27 mouse cellular contexts compared by ENCODE assay signal in the genomic region with DNA sequence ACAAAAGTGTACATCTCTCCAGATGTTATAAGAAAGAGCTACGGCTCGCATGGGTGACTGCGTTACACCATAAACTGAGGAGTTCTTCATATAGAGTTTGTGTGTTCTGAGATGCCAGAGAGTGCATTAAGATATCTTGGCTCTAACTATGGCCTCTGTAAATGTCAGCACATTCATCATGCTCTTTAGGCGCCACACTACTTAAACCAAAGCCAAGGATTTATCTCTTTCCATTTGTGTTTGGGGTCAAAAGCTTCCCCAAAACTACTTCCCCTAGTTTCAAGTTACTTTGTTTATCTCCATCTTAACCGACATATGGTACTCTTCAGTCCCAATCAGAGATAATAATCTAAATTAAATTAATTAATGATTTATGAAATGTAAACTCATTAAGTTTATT.
DNase-seq lines count a peak whose midpoint lies in the region; ATAC-seq and TF ChIP-seq lines count a peak whose summit lies in the region.
"Had no signal": no experiment of that assay in that cellular context is flagged by ENCODE, and none has a peak within 500 bp of the region (broad histone marks: within the 10 kb centered on the region; RNA-seq: fewer than 3 reads in every experiment).

No protein-coding gene starts in this region.

- H3K4me1 ChIP-seq in kidney, postnatal 0 days (replicated peaks; ENCODE audit: insufficient read depth, low read length) = no peaks in the 10 kb centered on the region; the same call in 1 of the 2 replicates
- peaks cover 6% of the 10 kb centered on the region; the same call in 1 of the 2 replicates for H3K4me1 ChIP-seq in lung, embryonic 16.5 days (replicated peaks; ENCODE audit: control insufficient read depth, insufficient read depth, low read length)
- H3K4me1 ChIP-seq: forebrain, embryonic 12.5 days; forebrain, embryonic 15.5 days had no signal

- no peak overlapping the region for H3K27ac ChIP-seq in kidney, postnatal 0 days
- H3K27ac ChIP-seq in lung, embryonic 16.5 days (ENCODE audit: low read length) = no peak overlapping the region
- H3K27ac ChIP-seq: embryonic facial prominence, embryonic 10.5 days; embryonic facial prominence, embryonic 13.5 days; forebrain, embryonic 12.5 days; forebrain, embryonic 15.5 days; heart, embryonic 10.5 days; heart, embryonic 13.5 days; hindbrain, embryonic 14.5 days; hindbrain, postnatal 0 days had no signal

- no peaks in the 10 kb centered on the region for H3K36me3 ChIP-seq in kidney, postnatal 0 days (ENCODE audit: insufficient read depth, low read length)
- no peaks in the 10 kb centered on the region for H3K36me3 ChIP-seq in lung, embryonic 16.5 days (ENCODE audit: control insufficient read depth, insufficient read depth, low read length)
- H3K36me3 ChIP-seq: embryonic facial prominence, embryonic 10.5 days; embryonic facial prominence, embryonic 13.5 days; forebrain, embryonic 12.5 days; forebrain, embryonic 15.5 days; heart, embryonic 10.5 days; heart, embryonic 13.5 days had no signal

- H3K9me3 ChIP-seq in kidney, postnatal 0 days (replicated peaks; ENCODE audit: low read length) = no peaks in the 10 kb centered on the region
- H3K9me3 ChIP-seq in lung, embryonic 16.5 days (ENCODE audit: control insufficient read depth, low read length) = no peaks in the 10 kb centered on the region
- H3K9me3 ChIP-seq: embryonic facial prominence, embryonic 10.5 days; embryonic facial prominence, embryonic 13.5 days; forebrain, embryonic 12.5 days; forebrain, embryonic 15.5 days; heart, embryonic 10.5 days; heart, embryonic 13.5 days had no signal

- H3K9ac ChIP-seq in kidney, postnatal 0 days (ENCODE audit: low read depth, low read length) = no peak overlapping the region
- H3K9ac ChIP-seq in lung, embryonic 16.5 days (ENCODE audit: low read length) = no peak overlapping the region
- H3K9ac ChIP-seq: embryonic facial prominence, embryonic 13.5 days; forebrain, embryonic 12.5 days; forebrain, embryonic 15.5 days; heart, embryonic 13.5 days; hindbrain, embryonic 14.5 days had no signal

- H3K4me3 ChIP-seq in kidney, postnatal 0 days (replicated peaks; ENCODE audit: low read depth, low read length) = no peak overlapping the region
- no peak overlapping the region for H3K4me3 ChIP-seq in lung, embryonic 16.5 days (ENCODE audit: low read length)
- H3K4me3 ChIP-seq: embryonic facial prominence, embryonic 10.5 days; embryonic facial prominence, embryonic 13.5 days; erythroblast, embryonic 14.5 days; forebrain, embryonic 12.5 days; forebrain, embryonic 15.5 days; heart, embryonic 10.5 days; heart, embryonic 13.5 days had no signal

- no peak for ATAC-seq in kidney, postnatal 0 days (replicated peaks; ENCODE audit: low FRiP score, low read depth)
- ATAC-seq in lung, embryonic 16.5 days (ENCODE audit: low read depth) = peak; percentile 56; the same call in 1 of the 2 replicates
- ATAC-seq: forebrain, embryonic 15.5 days; hindbrain, postnatal 0 days; Patski had no signal

- H3K4me2 ChIP-seq in kidney, postnatal 0 days (ENCODE audit: low read length) = no peak overlapping the region
- H3K4me2 ChIP-seq in lung, embryonic 16.5 days (ENCODE audit: low read depth, low read length) = no peak overlapping the region
- H3K4me2 ChIP-seq: embryonic facial prominence, embryonic 13.5 days; forebrain, embryonic 12.5 days; forebrain, embryonic 15.5 days; heart, embryonic 13.5 days; hindbrain, embryonic 14.5 days had no signal

- no peaks in the 10 kb centered on the region for H3K27me3 ChIP-seq in kidney, postnatal 0 days (ENCODE audit: insufficient read depth, low read length)
- no peaks in the 10 kb centered on the region for H3K27me3 ChIP-seq in lung, embryonic 16.5 days (ENCODE audit: control insufficient read depth, insufficient read depth, low read depth, low read length)
- H3K27me3 ChIP-seq: embryonic facial prominence, embryonic 13.5 days; forebrain, embryonic 12.5 days; forebrain, embryonic 15.5 days; heart, embryonic 13.5 days; Patski had no signal

- WGBS in kidney, postnatal 0 days = 26% methylated on average over 5 of the region's 5 CpGs
- WGBS in lung, embryonic 16.5 days = 38% methylated on average over 5 of the region's 5 CpGs

- TF ChIP-seq CTCF in kidney, postnatal 0 days (IDR thresholded peaks at IDR 0.05; ENCODE audit: low read depth) = no peak

- peak; percentile 31 for DNase-seq in embryo, embryonic 10 days (ENCODE audit: low spot score)
- DNase-seq in embryo, embryonic 9.5 days (ENCODE audit: extremely low spot score) = no peak
- DNase-seq in kidney, postnatal 0 days (ENCODE audit: low spot score) = peak; percentile 66
- no peak for DNase-seq in kidney, postnatal 10 days
- no peak for DNase-seq in lung, postnatal 10 days
- DNase-seq in embryo, embryonic 11 days = peak; percentile 19
- DNase-seq in adrenal gland, adult 2 months = no peak
- DNase-seq: adrenal gland, postnatal 14 days; cerebellum, adult 11 months; cerebellum, adult 2 months; cerebellum, adult 9-11 months; cerebellum, postnatal 25 days; gastrocnemius, postnatal 25 days; heart, adult 18-20 months; heart, postnatal 14 days; heart, postnatal 4 days had no signal

Comparison
In these comparisons a context has a peak if more than half of its experiments do, and no peak if none do; other contexts are left out.
1. DNase-seq: peak in embryo, embryonic 10 days (single experiment), kidney, postnatal 0 days (single experiment) and embryo, embryonic 11 days (single experiment); none in embryo, embryonic 9.5 days (single experiment), kidney, postnatal 10 days (single experiment), lung, postnatal 10 days (single experiment) and adrenal gland, adult 2 months (single experiment).